Mouse (Mus musculus) CH12.LX (cell line): ENCODE measurements around the gene Ap5b1.

Experiments
- E2F4 ChIP-seq: IDR thresholded peaks from 2 replicates; pipeline ENCODE4 v1.6.1; 2011; ENCODE audit warnings: low read depth, low read length, improper control_type of control experiment; ENCODE audit not compliant: insufficient replicate concordance
- HCFC1 ChIP-seq: IDR thresholded peaks from 2 replicates; pipeline ENCODE4 v1.6.1; 2012; ENCODE audit warnings: low read depth, mild to moderate bottlenecking, inconsistent platforms, low read length, improper control_type of control experiment
- NELFE ChIP-seq: IDR thresholded peaks from 2 replicates; pipeline ENCODE4 v1.6.1; 2011; ENCODE audit warnings: low read depth, low read length, improper control_type of control experiment
- POLR2A ChIP-seq: IDR thresholded peaks from 2 replicates; pipeline ENCODE4 v1.6.1; 2011; ENCODE audit warnings: low read depth, mild to moderate bottlenecking, improper control_type of control experiment, low read length
- ZNF384 ChIP-seq: IDR thresholded peaks from 2 replicates; pipeline ENCODE4 v1.6.1; 2012; ENCODE audit warnings: low read depth, low read length, improper control_type of control experiment, inconsistent platforms

DNA sequence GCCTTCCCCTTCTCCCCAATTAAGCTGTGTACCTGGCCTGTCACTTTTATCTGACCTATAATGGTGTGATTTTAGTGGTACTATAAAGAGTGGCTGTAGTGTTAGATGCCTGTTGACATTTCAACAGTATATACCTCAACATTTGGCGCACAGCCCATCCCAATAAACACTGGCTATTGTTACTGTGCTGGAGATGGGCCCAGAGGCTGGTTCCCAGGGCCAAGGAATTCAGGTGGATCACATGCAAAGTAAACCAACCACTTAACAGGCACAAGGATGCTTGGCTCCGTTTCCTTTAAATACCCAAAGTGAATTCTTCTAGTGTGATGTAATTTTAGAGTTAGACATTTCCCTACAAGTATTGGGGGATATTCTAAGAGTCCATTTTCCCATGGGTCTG, 47.1 kb downstream of the Ap5b1 start:
- TF ChIP-seq ZNF384 = no peak
- TF ChIP-seq NELFE = no peak
- TF ChIP-seq E2F4 = no peak
- TF ChIP-seq POLR2A = no peak
- no peak for TF ChIP-seq HCFC1
